Mouse (Mus musculus) liver, embryonic 13.5 days (tissue): ENCODE data around the gene Ablim1. TPM values are rescaled to one million over a fixed set of nuclear protein-coding genes. Genes with fewer than 3 reads are reported as not detected.

ENCODE experiments used
- ATAC-seq: fragments of 200-750 bp; cut with Nextera tagmentation; 2 replicates; pipeline ENCODE4 v1.8.0; 2017; ENCODE audit warnings: low read depth, mild to moderate bottlenecking, moderate number of reproducible peaks, moderate library complexity
- DNase-seq: peaks from one replicate; pipeline ENCODE4 v3.0.0; 2022
- H3K27ac ChIP-seq: fragments of 300-500 bp; sonication (generic); 2 replicates; pipeline ENCODE4 v1.5.1; 2015; ENCODE audit warnings: moderate library complexity, mild to moderate bottlenecking, inconsistent platforms
- H3K27me3 ChIP-seq: fragments of 300-500 bp; sonication (generic); 2 replicates; pipeline ENCODE4 v1.6.1; 2015; ENCODE audit warnings: mild to moderate bottlenecking, inconsistent platforms
- H3K36me3 ChIP-seq: fragments of 300-500 bp; sonication (generic); 2 replicates; pipeline ENCODE4 v1.6.1; 2015; ENCODE audit warnings: mild to moderate bottlenecking, inconsistent platforms
- H3K4me1 ChIP-seq: fragments of 300-500 bp; sonication (generic); replicated peaks from 2 replicates; pipeline ENCODE4 v1.6.1; 2015; ENCODE audit warnings: inconsistent platforms
- H3K4me2 ChIP-seq: fragments of 300-500 bp; sonication (generic); 2 replicates; pipeline ENCODE4 v1.6.1; 2015; ENCODE audit warnings: inconsistent platforms, mild to moderate bottlenecking, moderate library complexity
- H3K4me3 ChIP-seq: fragments of 300-500 bp; sonication (generic); replicated peaks from 2 replicates; pipeline ENCODE4 v1.5.1; 2015; ENCODE audit warnings: mild to moderate bottlenecking, inconsistent platforms
- H3K9ac ChIP-seq: fragments of 300-500 bp; sonication (generic); 2 replicates; pipeline ENCODE4 v1.6.1; 2015; ENCODE audit warnings: mild to moderate bottlenecking, inconsistent platforms
- H3K9me3 ChIP-seq: fragments of 300-500 bp; sonication (generic); replicated peaks from 2 replicates; pipeline ENCODE4 v1.6.1; 2016; ENCODE audit warnings: inconsistent platforms
- WGBS: fragments of 180-500 bp; shearing (Covaris S2); methylation state at CpG from one replicate; pipeline ENCODE4 v1.1.7; 2015; ENCODE audit not compliant: insufficient replicate concordance; 5-methylcytosine and 5-hydroxymethylcytosine counted together
- polyA plus RNA-seq: library from polyadenylated mRNA; unstranded; fragments of >200 nt; fragmentation: Nextera tagmentation; extraction: Ambion mirVana; gene quantifications from 2 replicates; pipeline ENCODE4 v1.2.1, GENCODE M21; 2015

The Ablim1 gene
- polyA plus RNA-seq, 1 experiment from 2014 or later, result 4.8 TPM

DNA sequence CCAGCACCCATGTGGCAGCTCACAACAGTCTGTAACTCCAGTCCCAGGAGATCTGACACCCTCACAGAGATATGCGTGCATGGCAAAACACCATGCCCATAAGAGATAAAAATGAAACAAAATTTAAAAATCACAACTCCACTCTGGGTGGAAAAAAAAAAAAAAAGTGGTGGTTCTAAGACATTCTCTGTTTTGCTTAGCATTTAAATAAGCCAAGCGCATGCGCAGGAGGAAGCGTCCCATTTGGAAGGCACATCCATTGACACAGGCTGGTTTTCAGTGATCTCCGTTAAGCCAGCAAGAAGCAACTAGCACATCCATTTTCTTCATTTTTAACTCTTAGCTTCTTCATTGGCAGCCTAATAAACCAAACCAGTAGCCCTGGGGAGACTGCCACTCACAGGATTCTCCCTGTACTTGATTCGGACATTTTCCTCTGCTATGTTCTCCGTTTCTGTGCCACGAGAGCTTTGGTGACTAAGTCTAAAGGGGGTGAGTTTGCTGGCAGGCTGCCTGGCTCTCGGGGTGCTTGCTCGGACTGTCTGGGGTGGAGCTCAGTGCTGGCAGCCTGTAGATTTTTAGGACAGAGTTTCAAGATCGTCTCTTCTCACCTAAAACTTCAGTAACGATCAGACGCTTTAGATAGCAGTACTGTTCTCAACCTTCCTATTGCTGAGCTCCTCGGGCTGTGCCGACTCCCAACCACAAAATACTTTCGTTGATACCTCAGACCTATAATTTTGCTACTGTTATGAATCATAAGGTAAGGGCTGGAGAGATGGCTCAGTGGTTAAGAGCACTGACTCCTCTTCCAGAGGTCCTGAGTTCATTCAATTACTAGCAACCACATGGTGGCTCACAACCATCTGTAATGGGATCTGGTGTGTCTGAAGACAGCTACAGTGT is 259.3 kb downstream of the Ablim1 start:
- H3K27ac ChIP-seq, result no peak overlapping the region
- H3K36me3 ChIP-seq, result peaks cover 8% of the 10 kb centered on the region
- 74% methylated on average over 16 of the region's 16 CpGs for WGBS
- H3K4me2 ChIP-seq, result no peak overlapping the region
- H3K9me3 ChIP-seq, result peaks cover 6% of the 10 kb centered on the region; the same call in 1 of the 2 replicates
- H3K27me3 ChIP-seq, result no peaks in the 10 kb centered on the region
- H3K4me1 ChIP-seq, result no peaks in the 10 kb centered on the region
- no peak overlapping the region for H3K9ac ChIP-seq
- no peak for ATAC-seq
- DNase-seq, result no peak
- H3K4me3 ChIP-seq, result no peak overlapping the region

DNA sequence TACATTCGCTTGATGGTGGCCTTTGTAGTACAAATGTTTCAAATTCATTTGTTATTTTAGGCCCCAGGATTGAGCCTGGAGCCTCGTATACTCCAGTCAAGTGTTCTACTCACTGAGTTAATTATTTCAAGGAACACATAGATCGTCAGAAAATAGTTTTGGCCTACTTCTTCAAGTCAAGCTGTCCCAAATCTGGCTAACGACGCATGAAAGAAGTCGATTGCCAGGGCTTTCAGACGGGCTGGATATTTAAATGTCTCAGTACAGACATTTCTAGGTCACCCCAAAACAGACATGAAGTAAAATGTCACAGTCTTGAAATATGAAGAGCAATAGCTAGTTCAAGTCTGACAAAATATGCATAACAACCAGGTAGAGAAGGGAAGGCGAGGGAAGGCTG is 261.8 kb downstream of the Ablim1 start:
- Histone ChIP-seq H3K27me3 (no peaks in the 10 kb centered on the region), H3K27ac (no peak overlapping the region), H3K4me3 (no peak overlapping the region), H3K36me3 (peaks cover 5% of the 10 kb centered on the region), H3K9ac (no peak overlapping the region), H3K4me1 (no peaks in the 10 kb centered on the region), H3K9me3 (peaks cover 5% of the 10 kb centered on the region; the same call in 1 of the 2 replicates), H3K4me2 (no peak overlapping the region)
- WGBS, result 72% methylated on average over 8 of the region's 8 CpGs
- DNase-seq, result no peak
- no peak for ATAC-seq

DNA sequence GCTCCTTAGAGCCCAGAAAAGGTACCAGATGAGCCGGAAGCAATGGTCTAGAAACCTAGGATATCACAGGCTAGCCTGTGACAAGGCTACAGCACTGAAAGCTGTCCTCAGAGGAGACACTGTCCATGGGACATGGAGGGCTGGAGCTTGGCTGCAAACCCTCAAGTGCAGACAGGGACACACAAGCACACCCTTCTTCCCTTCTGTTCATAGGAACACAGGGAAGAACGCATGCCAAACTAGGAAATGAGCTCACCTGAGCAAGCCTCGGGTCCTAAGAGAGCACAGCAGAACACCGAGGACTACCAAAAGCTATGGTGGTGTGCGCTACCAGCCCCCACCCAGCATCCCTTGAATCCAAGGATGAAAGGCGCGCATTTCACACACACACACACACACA is 262.7 kb downstream of the Ablim1 start:
- no peak overlapping the region for H3K9ac ChIP-seq
- H3K4me3 ChIP-seq, result no peak overlapping the region
- H3K4me1 ChIP-seq, result no peaks in the 10 kb centered on the region
- no peaks in the 10 kb centered on the region for H3K36me3 ChIP-seq
- ATAC-seq (no peak), DNase-seq (no peak)
- no peak overlapping the region for H3K4me2 ChIP-seq
- WGBS, result 74% methylated on average over 7 of the region's 7 CpGs
- H3K27me3 ChIP-seq, result no peaks in the 10 kb centered on the region
- H3K9me3 ChIP-seq, result no peaks in the 10 kb centered on the region
- no peak overlapping the region for H3K27ac ChIP-seq

- no peak for DNase-seq
- Histone ChIP-seq H3K36me3 (no peaks in the 10 kb centered on the region), H3K27ac (no peak overlapping the region), H3K4me1 (no peaks in the 10 kb centered on the region), H3K4me3 (no peak overlapping the region), H3K4me2 (no peak overlapping the region), H3K27me3 (no peaks in the 10 kb centered on the region), H3K9me3 (no peaks in the 10 kb centered on the region), H3K9ac (no peak overlapping the region)
- WGBS, result 78% methylated on average over 16 of the region's 16 CpGs
- ATAC-seq, result no peak
Observed at GRCm38 (mm10) chr19:57049592-57050090, 265.1 kb downstream of the Ablim1 start.

- DNase-seq (no peak), ATAC-seq (no peak)
- no peaks in the 10 kb centered on the region for H3K9me3 ChIP-seq
- H3K27ac ChIP-seq, result no peak overlapping the region
- no peak overlapping the region for H3K4me2 ChIP-seq
- H3K9ac ChIP-seq, result no peak overlapping the region
- H3K4me1 ChIP-seq, result no peaks in the 10 kb centered on the region
- no peaks in the 10 kb centered on the region for H3K27me3 ChIP-seq
- H3K36me3 ChIP-seq, result no peaks in the 10 kb centered on the region
- no peak overlapping the region for H3K4me3 ChIP-seq
- 67% methylated on average over 9 of the region's 9 CpGs for WGBS
Observed at GRCm38 (mm10) chr19:57047671-57048320, 266.9 kb downstream of the Ablim1 start.

GRCm38 (mm10) chr19:57039258-57039657 is 275.5 kb downstream of the Ablim1 start:
- DNase-seq, result no peak

GRCm38 (mm10) chr19:57036860-57037259 is 277.9 kb downstream of the Ablim1 start:
- Histone ChIP-seq H3K27ac (no peak overlapping the region), H3K27me3 (no peaks in the 10 kb centered on the region), H3K4me3 (no peak overlapping the region), H3K4me2 (no peak overlapping the region), H3K36me3 (no peaks in the 10 kb centered on the region), H3K9ac (no peak overlapping the region), H3K9me3 (no peaks in the 10 kb centered on the region), H3K4me1 (no peaks in the 10 kb centered on the region)
- DNase-seq (no peak), ATAC-seq (no peak)
- WGBS, result 74% methylated on average over 15 of the region's 15 CpGs

More at GRCm38 (mm10) chr19:57039258-57039657, 275.5 kb downstream of the Ablim1 start:
- Histone ChIP-seq H3K9me3 (no peaks in the 10 kb centered on the region), H3K4me3 (no peak overlapping the region), H3K9ac (no peak overlapping the region), H3K4me2 (no peak overlapping the region), H3K36me3 (no peaks in the 10 kb centered on the region), H3K27ac (no peak overlapping the region), H3K27me3 (no peaks in the 10 kb centered on the region), H3K4me1 (no peaks in the 10 kb centered on the region)
- WGBS, result 61% methylated on average over 6 of the region's 6 CpGs
- no peak for ATAC-seq

- Histone ChIP-seq H3K4me1 (no peaks in the 10 kb centered on the region; the same call in 1 of the 2 replicates), H3K4me3 (no peak overlapping the region), H3K4me2 (no peak overlapping the region), H3K36me3 (no peaks in the 10 kb centered on the region), H3K9ac (no peak overlapping the region), H3K27ac (no peak overlapping the region), H3K27me3 (no peaks in the 10 kb centered on the region), H3K9me3 (peaks cover 2% of the 10 kb centered on the region; the same call in 1 of the 2 replicates)
- WGBS, result 52% methylated on average over 4 of the region's 4 CpGs
- DNase-seq, result no peak
- ATAC-seq, result no peak
Observed at GRCm38 (mm10) chr19:57031582-57031981, 283.1 kb downstream of the Ablim1 start.

GRCm38 (mm10) chr19:57029461-57029860 is 285.3 kb downstream of the Ablim1 start:
- Histone ChIP-seq H3K9me3 (peaks cover 2% of the 10 kb centered on the region; the same call in 1 of the 2 replicates), H3K4me2 (no peak overlapping the region), H3K9ac (no peak overlapping the region), H3K4me3 (no peak overlapping the region), H3K27me3 (no peaks in the 10 kb centered on the region), H3K27ac (no peak overlapping the region), H3K4me1 (no peaks in the 10 kb centered on the region; the same call in 1 of the 2 replicates), H3K36me3 (no peaks in the 10 kb centered on the region)
- 72% methylated on average over 6 of the region's 6 CpGs for WGBS
- DNase-seq, result no peak
- ATAC-seq, result no peak

GRCm38 (mm10) chr19:57028327-57029179 is 286.2 kb downstream of the Ablim1 start:
- Histone ChIP-seq H3K36me3 (no peaks in the 10 kb centered on the region), H3K9ac (no peak overlapping the region), H3K27me3 (no peaks in the 10 kb centered on the region), H3K27ac (no peak overlapping the region), H3K4me1 (no peaks in the 10 kb centered on the region; the same call in 1 of the 2 replicates), H3K9me3 (peaks cover 2% of the 10 kb centered on the region; the same call in 1 of the 2 replicates), H3K4me2 (no peak overlapping the region), H3K4me3 (no peak overlapping the region)
- ATAC-seq (no peak), DNase-seq (no peak)
- WGBS, result 36% methylated on average over 8 of the region's 8 CpGs

DNA sequence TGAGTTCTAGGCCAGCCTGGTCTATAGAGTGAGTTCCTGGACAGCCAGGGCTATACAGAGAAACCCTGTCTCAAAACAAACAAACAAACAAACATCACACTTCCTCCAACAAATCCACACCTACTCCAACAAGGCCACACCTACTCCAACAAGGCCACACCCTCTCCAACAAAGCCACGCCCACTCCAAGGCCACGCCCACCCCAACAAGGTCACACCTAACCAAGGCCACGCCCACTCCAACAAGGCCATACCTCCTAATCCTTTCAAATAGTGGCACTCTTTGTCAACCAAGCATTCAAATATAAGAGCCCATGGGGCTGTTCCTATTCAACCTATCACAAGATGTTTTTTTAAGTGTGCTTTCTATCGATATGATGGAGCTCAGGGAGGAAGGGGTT is 288.2 kb downstream of the Ablim1 start:
- Histone ChIP-seq H3K27me3 (no peaks in the 10 kb centered on the region), H3K36me3 (no peaks in the 10 kb centered on the region), H3K4me2 (no peak overlapping the region), H3K4me1 (no peaks in the 10 kb centered on the region; the same call in 1 of the 2 replicates), H3K4me3 (no peak overlapping the region), H3K27ac (no peak overlapping the region), H3K9ac (no peak overlapping the region), H3K9me3 (peaks cover 2% of the 10 kb centered on the region; the same call in 1 of the 2 replicates)
- no peak for DNase-seq
- WGBS, result 41% methylated on average over 4 of the region's 4 CpGs
- ATAC-seq, result no peak
